Mouse (Mus musculus) midbrain, embryonic 16.5 days (tissue): ENCODE measurements around the gene Arhgap20. TPM values are rescaled to one million over a fixed set of nuclear protein-coding genes. Genes with fewer than 3 reads are reported as not detected.

ENCODE experiments used
- ATAC-seq: fragments of 200-750 bp; cut with Nextera tagmentation; 2 replicates; pipeline ENCODE4 v1.8.0; 2017; ENCODE audit warnings: moderate TSS enrichment
- H3K27ac ChIP-seq: fragments of 300-500 bp; sonication (generic); 2 replicates; pipeline ENCODE4 v1.5.1; 2014; ENCODE audit warnings: mild to moderate bottlenecking, low read length, mixed read lengths
- H3K27me3 ChIP-seq: fragments of 300-500 bp; sonication (generic); 2 replicates; pipeline ENCODE4 v1.6.1; 2014; ENCODE audit warnings: low read depth, low read length, mixed read lengths; ENCODE audit not compliant: control insufficient read depth, insufficient read depth
- H3K36me3 ChIP-seq: fragments of 300-500 bp; sonication (generic); 2 replicates; pipeline ENCODE4 v1.6.1; 2014; ENCODE audit warnings: mild to moderate bottlenecking, low read length, moderate library complexity, mixed read lengths; ENCODE audit not compliant: control insufficient read depth, insufficient read depth
- H3K4me1 ChIP-seq: fragments of 300-500 bp; sonication (generic); 2 replicates; pipeline ENCODE4 v1.6.1; 2014; ENCODE audit warnings: mild to moderate bottlenecking, low read length, mixed read lengths; ENCODE audit not compliant: control insufficient read depth, insufficient read depth
- H3K4me2 ChIP-seq: fragments of 300-500 bp; sonication (generic); 2 replicates; pipeline ENCODE4 v1.6.1; 2014; ENCODE audit warnings: mild to moderate bottlenecking, low read length, mixed read lengths
- H3K4me3 ChIP-seq: fragments of 300-500 bp; sonication (generic); 2 replicates; pipeline ENCODE4 v1.5.1; 2014; ENCODE audit warnings: low read depth, mild to moderate bottlenecking, low read length, moderate library complexity, mixed read lengths
- H3K9ac ChIP-seq: fragments of 300-500 bp; sonication (generic); 2 replicates; pipeline ENCODE4 v1.6.1; 2014; ENCODE audit warnings: low read depth, low read length, mixed read lengths
- H3K9me3 ChIP-seq: fragments of 300-500 bp; sonication (generic); replicated peaks from 2 replicates; pipeline ENCODE4 v1.6.1; 2014; ENCODE audit warnings: mild to moderate bottlenecking, low read length, mixed read lengths; ENCODE audit not compliant: control insufficient read depth, poor library complexity, severe bottlenecking
- WGBS: fragments of 180-500 bp; shearing (Covaris S2); extraction: QIAGEN DNeasy Blood & Tissue Kit; methylation state at CpG from one replicate; pipeline ENCODE4 v1.1.7; 2014; 5-methylcytosine and 5-hydroxymethylcytosine counted together
- polyA plus RNA-seq: library from polyadenylated mRNA; unstranded; fragments of >200 nt; fragmentation: Nextera tagmentation; extraction: Ambion mirVana; gene quantifications from 2 replicates; pipeline ENCODE4 v1.2.1, GENCODE M21; 2015

Arhgap20 gene
- polyA plus RNA-seq, 1 experiment from 2014 or later, result 18.8 TPM

- ATAC-seq, result peak; percentile 65
- Histone ChIP-seq H3K4me3 (peak overlapping the region; percentile 71), H3K4me1 (peaks cover 17% of the 10 kb centered on the region), H3K9me3 (no peaks in the 10 kb centered on the region), H3K9ac (peak overlapping the region; percentile 82), H3K36me3 (no peaks in the 10 kb centered on the region), H3K27ac (peak overlapping the region; percentile 92), H3K4me2 (peak overlapping the region; percentile 62), H3K27me3 (peaks cover 3% of the 10 kb centered on the region)
- under 1% methylated on average over 12 of the region's 12 CpGs for WGBS
Observed at GRCm38 (mm10) chr9:51764041-51764875, 879 bp upstream of the Arhgap20 start.

- Histone ChIP-seq H3K36me3 (no peaks in the 10 kb centered on the region), H3K27ac (peak overlapping the region; percentile 92), H3K4me1 (peaks cover 17% of the 10 kb centered on the region), H3K4me3 (peak overlapping the region; percentile 71), H3K9me3 (no peaks in the 10 kb centered on the region), H3K27me3 (peaks cover 3% of the 10 kb centered on the region), H3K4me2 (peak overlapping the region; percentile 62), H3K9ac (peak overlapping the region; percentile 82)
- WGBS, result 2% methylated on average over 43 of the region's 58 CpGs
- peak; percentile 70 for ATAC-seq
Observed at GRCm38 (mm10) chr9:51765417-51766174, 459 bp downstream of the Arhgap20 start.

GRCm38 (mm10) chr9:51766175-51767062 is 1.3 kb downstream of the Arhgap20 start:
- H3K9ac ChIP-seq, result peak overlapping the region; percentile 82
- WGBS, result under 1% methylated on average over 25 of the region's 29 CpGs

GRCm38 (mm10) chr9:51774201-51774600 is 9.1 kb downstream of the Arhgap20 start:
- ATAC-seq, result no peak
- no peaks in the 10 kb centered on the region for H3K36me3 ChIP-seq
- no peak overlapping the region for H3K4me3 ChIP-seq
- WGBS, result 89% methylated on average over 3 of the region's 3 CpGs
- H3K9me3 ChIP-seq, result no peaks in the 10 kb centered on the region
- H3K27me3 ChIP-seq, result no peaks in the 10 kb centered on the region
- no peaks in the 10 kb centered on the region for H3K4me1 ChIP-seq
- no peak overlapping the region for H3K4me2 ChIP-seq
- no peak overlapping the region for H3K9ac ChIP-seq
- H3K27ac ChIP-seq, result no peak overlapping the region

More at GRCm38 (mm10) chr9:51766175-51767062, 1.3 kb downstream of the Arhgap20 start:
- ATAC-seq, result no peak
- Histone ChIP-seq H3K4me3 (peak overlapping the region; percentile 71), H3K36me3 (no peaks in the 10 kb centered on the region), H3K27me3 (peaks cover 3% of the 10 kb centered on the region), H3K4me1 (peaks cover 17% of the 10 kb centered on the region), H3K9me3 (no peaks in the 10 kb centered on the region), H3K4me2 (peak overlapping the region; percentile 62), H3K27ac (peak overlapping the region; percentile 92)

- H3K9ac ChIP-seq, result no peak overlapping the region
- H3K36me3 ChIP-seq, result no peaks in the 10 kb centered on the region
- WGBS, result 85% methylated on average over 2 of the region's 2 CpGs
- H3K4me1 ChIP-seq, result no peaks in the 10 kb centered on the region
- no peaks in the 10 kb centered on the region for H3K9me3 ChIP-seq
- H3K4me3 ChIP-seq, result no peak overlapping the region
- no peak overlapping the region for H3K4me2 ChIP-seq
- no peak for ATAC-seq
- no peak overlapping the region for H3K27ac ChIP-seq
- H3K27me3 ChIP-seq, result no peaks in the 10 kb centered on the region
Observed at GRCm38 (mm10) chr9:51776459-51776858, 11.3 kb downstream of the Arhgap20 start.

- H3K27me3 ChIP-seq, result no peaks in the 10 kb centered on the region
- no peak overlapping the region for H3K4me3 ChIP-seq
- no peak overlapping the region for H3K9ac ChIP-seq
- no peak overlapping the region for H3K27ac ChIP-seq
- no peaks in the 10 kb centered on the region for H3K9me3 ChIP-seq
- no peaks in the 10 kb centered on the region for H3K4me1 ChIP-seq
- ATAC-seq, result no peak
- 0% methylated on average over 1 of the region's 1 CpGs for WGBS
- no peak overlapping the region for H3K4me2 ChIP-seq
- H3K36me3 ChIP-seq, result no peaks in the 10 kb centered on the region
Observed at GRCm38 (mm10) chr9:51777180-51777579, 12.0 kb downstream of the Arhgap20 start.

GRCm38 (mm10) chr9:51779232-51779631 is 14.1 kb downstream of the Arhgap20 start:
- Histone ChIP-seq H3K4me1 (no peaks in the 10 kb centered on the region), H3K4me2 (no peak overlapping the region), H3K36me3 (no peaks in the 10 kb centered on the region), H3K27me3 (no peaks in the 10 kb centered on the region), H3K9me3 (no peaks in the 10 kb centered on the region), H3K4me3 (no peak overlapping the region), H3K27ac (no peak overlapping the region), H3K9ac (no peak overlapping the region)
- ATAC-seq, result no peak
- WGBS, result 88% methylated on average over 5 of the region's 5 CpGs

- ATAC-seq, result no peak
- no peaks in the 10 kb centered on the region for H3K9me3 ChIP-seq
- H3K4me3 ChIP-seq, result no peak overlapping the region
- H3K4me2 ChIP-seq, result no peak overlapping the region
- H3K27me3 ChIP-seq, result no peaks in the 10 kb centered on the region
- H3K36me3 ChIP-seq, result no peaks in the 10 kb centered on the region
- WGBS, result 92% methylated on average over 7 of the region's 7 CpGs
- H3K9ac ChIP-seq, result no peak overlapping the region
- no peak overlapping the region for H3K27ac ChIP-seq
- no peaks in the 10 kb centered on the region for H3K4me1 ChIP-seq
Observed at GRCm38 (mm10) chr9:51781092-51781491, 16.0 kb downstream of the Arhgap20 start.
